Mouse (Mus musculus): ENCODE measurements at regions not wholly inside any gene's neighbourhood (a gene's known extent, or its start where the extent isn't known, plus 50 kb on each side); places are given as distances from the start of the nearest gene placed in this dataset.

GRCm38 (mm10) chr7:145025186-145026013, 85.7 kb upstream of the Ccnd1 start:
- 44% methylated on average over 6 of the region's 6 CpGs for WGBS
- Histone ChIP-seq H3K36me3 (ENCODE audit: control insufficient read depth, insufficient read depth, low read length) (no peaks in the 10 kb centered on the region), H3K4me1 (ENCODE audit: control insufficient read depth, insufficient read depth, insufficient read length) (no peaks in the 10 kb centered on the region; the same call in 1 of the 2 replicates), H3K27ac (ENCODE audit: insufficient read depth, low read length) (peak overlapping the region; percentile 31), H3K4me3 (ENCODE audit: extremely low read depth, insufficient read depth, insufficient read length) (no peak overlapping the region), H3K27me3 (ENCODE audit: control insufficient read depth, insufficient read depth, low read length) (no peaks in the 10 kb centered on the region)
- DNase-seq (ENCODE audit: low read depth in 1 of 2, low spot score in 2 of 2), result no peak
- TF ChIP-seq CTCF (IDR thresholded peaks at IDR 0.05; ENCODE audit: extremely low read depth, insufficient read depth, insufficient read length, insufficient replicate concordance), result no peak
- TF ChIP-seq POLR2A (IDR thresholded peaks at IDR 0.05; ENCODE audit: low read depth, low read length), result no peak

GRCm38 (mm10) chr7:145024651-145025050, 84.9 kb upstream of the Ccnd1 start:
- H3K27ac ChIP-seq (ENCODE audit: insufficient read depth, low read length), result peak overlapping the region; percentile 31
- 83% methylated on average over 2 of the region's 2 CpGs for WGBS
- DNase-seq (ENCODE audit: low read depth in 1 of 2, low spot score in 2 of 2), result no peak
- H3K4me1 ChIP-seq (ENCODE audit: control insufficient read depth, insufficient read depth, insufficient read length), result no peaks in the 10 kb centered on the region; the same call in 1 of the 2 replicates
- H3K36me3 ChIP-seq (ENCODE audit: control insufficient read depth, insufficient read depth, low read length), result no peaks in the 10 kb centered on the region
- TF ChIP-seq POLR2A (IDR thresholded peaks at IDR 0.05; ENCODE audit: low read depth, low read length) (no peak), CTCF (IDR thresholded peaks at IDR 0.05; ENCODE audit: extremely low read depth, insufficient read depth, insufficient read length, insufficient replicate concordance) (no peak)
- no peak overlapping the region for H3K4me3 ChIP-seq (ENCODE audit: extremely low read depth, insufficient read depth, insufficient read length)
- no peaks in the 10 kb centered on the region for H3K27me3 ChIP-seq (ENCODE audit: control insufficient read depth, insufficient read depth, low read length)

- 60% methylated on average over 2 of the region's 2 CpGs for WGBS
- Histone ChIP-seq H3K4me1 (ENCODE audit: control insufficient read depth, insufficient read depth, insufficient read length) (no peaks in the 10 kb centered on the region), H3K4me3 (ENCODE audit: extremely low read depth, insufficient read depth, insufficient read length) (no peak overlapping the region), H3K36me3 (ENCODE audit: control insufficient read depth, insufficient read depth, low read length) (no peaks in the 10 kb centered on the region), H3K27me3 (ENCODE audit: control insufficient read depth, insufficient read depth, low read length) (no peaks in the 10 kb centered on the region), H3K27ac (ENCODE audit: insufficient read depth, low read length) (no peak overlapping the region)
- no peak for DNase-seq (ENCODE audit: low read depth in 1 of 2, low spot score in 2 of 2)
- TF ChIP-seq CTCF (IDR thresholded peaks at IDR 0.05; ENCODE audit: extremely low read depth, insufficient read depth, insufficient read length, insufficient replicate concordance) (no peak), POLR2A (IDR thresholded peaks at IDR 0.05; ENCODE audit: low read depth, low read length) (no peak)
Observed at GRCm38 (mm10) chr7:145019137-145019536, 79.4 kb upstream of the Ccnd1 start.

- no peaks in the 10 kb centered on the region for H3K27me3 ChIP-seq (ENCODE audit: control insufficient read depth, insufficient read depth, low read length)
- DNase-seq (ENCODE audit: low read depth in 1 of 2, low spot score in 2 of 2), result no peak
- WGBS, result 63% methylated on average over 3 of the region's 3 CpGs
- no peak overlapping the region for H3K27ac ChIP-seq (ENCODE audit: insufficient read depth, low read length)
- H3K4me1 ChIP-seq (ENCODE audit: control insufficient read depth, insufficient read depth, insufficient read length), result no peaks in the 10 kb centered on the region
- H3K36me3 ChIP-seq (ENCODE audit: control insufficient read depth, insufficient read depth, low read length), result no peaks in the 10 kb centered on the region
- TF ChIP-seq POLR2A (IDR thresholded peaks at IDR 0.05; ENCODE audit: low read depth, low read length) (no peak), CTCF (IDR thresholded peaks at IDR 0.05; ENCODE audit: extremely low read depth, insufficient read depth, insufficient read length, insufficient replicate concordance) (no peak)
- H3K4me3 ChIP-seq (ENCODE audit: extremely low read depth, insufficient read depth, insufficient read length), result no peak overlapping the region
Observed at GRCm38 (mm10) chr7:145018149-145018548, 78.4 kb upstream of the Ccnd1 start.

DNA sequence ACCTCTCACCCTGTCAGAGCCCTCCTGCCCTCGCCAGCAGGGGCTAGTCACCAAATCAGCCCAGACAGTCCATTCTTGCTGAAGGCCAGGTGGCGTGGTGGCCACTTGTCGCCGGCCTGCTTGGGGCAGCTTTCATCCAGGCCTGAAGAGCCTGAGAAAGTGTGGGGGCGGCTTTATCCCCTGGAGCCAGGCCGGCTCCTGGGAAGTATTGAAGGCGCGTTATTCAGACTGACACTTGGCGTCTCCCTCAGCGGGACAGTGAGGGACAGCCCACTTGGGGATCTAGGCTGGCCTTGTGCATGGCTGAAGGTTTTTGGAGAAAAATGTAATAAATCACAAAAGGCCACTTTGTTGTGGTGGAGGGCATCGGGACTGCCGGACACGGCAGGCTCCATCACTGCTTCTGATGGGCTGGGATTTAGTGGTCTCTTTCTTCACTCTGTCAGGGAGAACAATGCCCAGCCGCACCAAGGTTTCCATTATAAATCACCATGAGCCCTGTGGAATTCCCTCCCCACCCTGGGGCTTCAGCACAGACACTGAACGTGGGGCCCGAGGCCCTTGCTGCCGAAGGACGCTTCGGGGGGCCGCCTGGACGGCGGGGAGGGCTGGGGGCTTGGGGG, 75.8 kb upstream of the Ccnd1 start:
- DNase-seq (ENCODE audit: low read depth in 1 of 2, low spot score in 2 of 2), result no peak
- no peaks in the 10 kb centered on the region for H3K36me3 ChIP-seq (ENCODE audit: control insufficient read depth, insufficient read depth, low read length)
- no peak overlapping the region for H3K4me3 ChIP-seq (ENCODE audit: extremely low read depth, insufficient read depth, insufficient read length)
- no peak overlapping the region for H3K27ac ChIP-seq (ENCODE audit: insufficient read depth, low read length)
- no peaks in the 10 kb centered on the region for H3K4me1 ChIP-seq (ENCODE audit: control insufficient read depth, insufficient read depth, insufficient read length)
- WGBS, result 91% methylated on average over 22 of the region's 22 CpGs
- TF ChIP-seq POLR2A (IDR thresholded peaks at IDR 0.05; ENCODE audit: low read depth, low read length) (no peak), CTCF (IDR thresholded peaks at IDR 0.05; ENCODE audit: extremely low read depth, insufficient read depth, insufficient read length, insufficient replicate concordance) (no peak)
- no peaks in the 10 kb centered on the region for H3K27me3 ChIP-seq (ENCODE audit: control insufficient read depth, insufficient read depth, low read length)

DNA sequence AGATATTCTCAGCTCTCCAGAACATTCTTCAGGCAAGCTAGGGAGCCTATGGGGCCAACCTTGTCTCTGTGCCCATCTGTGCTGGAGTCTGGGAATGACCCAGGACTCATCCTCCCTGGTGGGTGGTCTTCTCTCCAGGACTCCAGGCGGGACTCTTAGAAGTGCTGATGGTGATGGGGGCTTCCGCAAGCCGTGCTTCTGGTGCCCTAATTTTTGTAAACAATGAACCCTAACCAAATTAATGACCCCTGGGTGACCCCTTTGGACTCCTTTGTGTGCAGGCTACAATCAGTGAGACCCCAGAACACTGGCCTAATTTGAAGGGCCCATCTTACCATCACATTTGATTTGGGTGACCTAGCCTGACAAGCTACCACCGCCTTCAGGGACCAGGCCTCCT, 71.0 kb upstream of the Ccnd1 start:
- TF ChIP-seq POLR2A (IDR thresholded peaks at IDR 0.05; ENCODE audit: low read depth, low read length), result no peak
- no peak for TF ChIP-seq CTCF (IDR thresholded peaks at IDR 0.05; ENCODE audit: extremely low read depth, insufficient read depth, insufficient read length, insufficient replicate concordance)
- H3K4me1 ChIP-seq (ENCODE audit: control insufficient read depth, insufficient read depth, insufficient read length), result no peaks in the 10 kb centered on the region
- no peaks in the 10 kb centered on the region for H3K36me3 ChIP-seq (ENCODE audit: control insufficient read depth, insufficient read depth, low read length)
- no peaks in the 10 kb centered on the region for H3K27me3 ChIP-seq (ENCODE audit: control insufficient read depth, insufficient read depth, low read length)
- H3K27ac ChIP-seq (ENCODE audit: insufficient read depth, low read length), result no peak overlapping the region
- H3K4me3 ChIP-seq (ENCODE audit: extremely low read depth, insufficient read depth, insufficient read length), result no peak overlapping the region
- 66% methylated on average over 4 of the region's 4 CpGs for whole genome bisulfite sequencing
- no peak for DNase-seq (ENCODE audit: low read depth in 1 of 2, low spot score in 2 of 2)

DNA sequence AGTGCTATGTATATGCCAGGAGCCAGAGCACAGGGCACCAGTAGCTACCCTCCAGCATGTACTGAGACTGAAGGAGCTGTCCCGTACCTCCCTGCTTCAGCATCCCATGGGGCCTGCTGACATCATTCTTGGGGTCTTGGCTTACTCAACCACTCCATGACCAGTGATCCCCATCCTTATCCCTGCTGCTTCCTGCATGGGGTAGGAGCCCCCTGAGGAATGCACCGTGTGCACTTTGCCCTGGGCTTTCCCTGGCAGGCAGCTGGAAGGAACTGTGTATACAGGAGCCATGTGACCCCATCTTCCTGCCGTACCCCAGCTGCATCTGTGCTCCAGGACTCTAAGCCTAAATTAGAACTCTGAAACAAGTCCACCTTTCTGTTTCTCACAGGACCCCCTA, 70.3 kb upstream of the Ccnd1 start:
- no peaks in the 10 kb centered on the region for H3K27me3 ChIP-seq (ENCODE audit: control insufficient read depth, insufficient read depth, low read length)

More for the DNA sequence above, 70.3 kb upstream of the Ccnd1 start:
- DNase-seq (ENCODE audit: low read depth in 1 of 2, low spot score in 2 of 2), result no peak
- Histone ChIP-seq H3K4me3 (ENCODE audit: extremely low read depth, insufficient read depth, insufficient read length) (no peak overlapping the region), H3K27ac (ENCODE audit: insufficient read depth, low read length) (no peak overlapping the region), H3K36me3 (ENCODE audit: control insufficient read depth, insufficient read depth, low read length) (no peaks in the 10 kb centered on the region), H3K4me1 (ENCODE audit: control insufficient read depth, insufficient read depth, insufficient read length) (no peaks in the 10 kb centered on the region)
- WGBS, result 34% methylated on average over 3 of the region's 3 CpGs
- TF ChIP-seq CTCF (IDR thresholded peaks at IDR 0.05; ENCODE audit: extremely low read depth, insufficient read depth, insufficient read length, insufficient replicate concordance) (no peak), POLR2A (IDR thresholded peaks at IDR 0.05; ENCODE audit: low read depth, low read length) (no peak)
